ENCODE assay signal across 14 mouse cellular contexts in the genomic region with DNA sequence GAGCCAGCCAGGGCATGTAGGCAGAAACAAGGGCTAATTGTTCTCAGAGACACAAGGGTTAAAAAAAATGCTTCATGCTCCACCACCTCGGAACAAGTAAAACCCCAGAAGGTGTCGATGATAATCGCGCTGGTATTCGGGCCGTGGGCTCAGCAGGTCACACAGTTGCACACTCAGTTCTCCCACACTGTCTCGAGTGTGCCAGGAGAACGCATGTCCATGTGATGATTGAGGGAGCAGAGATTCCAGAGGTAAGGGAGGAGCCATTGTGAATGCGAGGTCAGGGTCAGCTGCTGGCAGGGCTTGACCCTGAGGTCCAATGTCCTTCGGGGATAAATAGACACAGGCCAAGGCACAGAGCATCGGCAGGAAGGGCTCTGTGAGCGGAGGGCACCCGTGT.
DNase-seq lines count a peak whose midpoint lies in the region; ATAC-seq and TF ChIP-seq lines count a peak whose summit lies in the region.
"Had no signal": no experiment of that assay in that cellular context is flagged by ENCODE, and none has a peak within 500 bp of the region (broad histone marks: within the 10 kb centered on the region; RNA-seq: fewer than 3 reads in every experiment).

No protein-coding gene starts in this region.

- DNase-seq in heart, embryonic 10.5 days (ENCODE audit: low spot score) = no peak
- peak; percentile 46 for DNase-seq in kidney, postnatal 0 days (ENCODE audit: low spot score)
- no peak for DNase-seq in kidney, adult 2 months
- DNase-seq in adrenal gland, postnatal 36 days = peak; percentile 40 to 60
- DNase-seq in embryo, embryonic 9.5 days (ENCODE audit: extremely low spot score) = peak; percentile 66
- DNase-seq in c-Kit-positive CD71-positive TER-119-positive erythroid progenitor cells, embryonic 14.5 days (ENCODE audit: low spot score) = no peak
- DNase-seq: cerebellum, postnatal 25 days; heart, postnatal 14 days; thymus, postnatal 14 days had no signal

- no peak for TF ChIP-seq CTCF in kidney, postnatal 0 days (IDR thresholded peaks at IDR 0.05; ENCODE audit: low read depth)
- TF ChIP-seq CTCF in kidney, adult 2 months (conservative IDR thresholded peaks at IDR 0.05; ENCODE audit: insufficient read depth, insufficient read length, low read depth, low read length) = no peak

- no peak overlapping the region for H3K4me3 ChIP-seq in heart, embryonic 10.5 days
- H3K4me3 ChIP-seq in heart, embryonic 12.5 days = no peak overlapping the region
- no peak overlapping the region for H3K4me3 ChIP-seq in kidney, postnatal 0 days (replicated peaks; ENCODE audit: low read depth, low read length)
- H3K4me3 ChIP-seq in kidney, adult 2 months (ENCODE audit: insufficient read depth, low read depth, low read length) = no peak overlapping the region
- H3K4me3 ChIP-seq: intestine, embryonic 15.5 days; limb, embryonic 15.5 days; megakaryocyte, embryonic 14.5 days had no signal

- no peak overlapping the region for H3K9ac ChIP-seq in heart, embryonic 12.5 days
- peak overlapping the region; percentile 14; the same call in 1 of the 2 replicates for H3K9ac ChIP-seq in kidney, postnatal 0 days (ENCODE audit: low read depth, low read length)
- H3K9ac ChIP-seq: intestine, embryonic 15.5 days; limb, embryonic 15.5 days had no signal

- TF ChIP-seq POLR2A in kidney, adult 2 months (IDR thresholded peaks at IDR 0.05; ENCODE audit: low read depth, low read length) = no peak

- H3K36me3 ChIP-seq in heart, embryonic 10.5 days = no peaks in the 10 kb centered on the region
- H3K36me3 ChIP-seq in heart, embryonic 12.5 days = no peaks in the 10 kb centered on the region
- no peaks in the 10 kb centered on the region for H3K36me3 ChIP-seq in kidney, postnatal 0 days (ENCODE audit: insufficient read depth, low read length)
- no peaks in the 10 kb centered on the region for H3K36me3 ChIP-seq in kidney, adult 2 months (ENCODE audit: control insufficient read depth, insufficient read depth, low read length)
- H3K36me3 ChIP-seq: intestine, embryonic 15.5 days; limb, embryonic 15.5 days had no signal

- no peak for ATAC-seq in heart, embryonic 12.5 days (ENCODE audit: insufficient number of reproducible peaks, low FRiP score)
- no peak; the same call in 1 of the 2 replicates for ATAC-seq in kidney, postnatal 0 days (replicated peaks; ENCODE audit: low FRiP score, low read depth)
- ATAC-seq: CD4-positive, CD25-positive, alpha-beta regulatory T cell, adult 4 months had no signal

- H3K27ac ChIP-seq in heart, embryonic 10.5 days = peak overlapping the region; percentile 82
- H3K27ac ChIP-seq in heart, embryonic 12.5 days (ENCODE audit: poor library complexity, severe bottlenecking) = no peak overlapping the region
- H3K27ac ChIP-seq in kidney, postnatal 0 days = peak overlapping the region; percentile 43
- no peak overlapping the region for H3K27ac ChIP-seq in kidney, adult 2 months (ENCODE audit: insufficient read depth, low read depth, low read length)
- H3K27ac ChIP-seq: limb, embryonic 15.5 days had no signal

- 33% methylated on average over 13 of the region's 13 CpGs for WGBS in heart, embryonic 10.5 days
- WGBS in heart, embryonic 12.5 days = 36% methylated on average over 13 of the region's 13 CpGs
- WGBS in kidney, postnatal 0 days = 16% methylated on average over 13 of the region's 13 CpGs
- 24% methylated on average over 13 of the region's 13 CpGs for WGBS in kidney, adult 2 months

- no peak overlapping the region for H3K4me2 ChIP-seq in heart, embryonic 12.5 days
- no peak overlapping the region for H3K4me2 ChIP-seq in kidney, postnatal 0 days (ENCODE audit: low read length)
- H3K4me2 ChIP-seq: limb, embryonic 15.5 days had no signal

- H3K4me1 ChIP-seq in heart, embryonic 10.5 days = peaks cover 39% of the 10 kb centered on the region
- H3K4me1 ChIP-seq in heart, embryonic 12.5 days (replicated peaks) = peaks cover 39% of the 10 kb centered on the region
- H3K4me1 ChIP-seq in kidney, postnatal 0 days (replicated peaks; ENCODE audit: insufficient read depth, low read length) = peaks cover 23% of the 10 kb centered on the region
- H3K4me1 ChIP-seq in kidney, adult 2 months (ENCODE audit: control insufficient read depth, insufficient read depth, low read length) = 0 out of 2 replicates have a peak, but pooled peaks cover 3% of the 10 kb centered on the region

- no peaks in the 10 kb centered on the region for H3K9me3 ChIP-seq in heart, embryonic 10.5 days
- H3K9me3 ChIP-seq in heart, embryonic 12.5 days (replicated peaks) = no peaks in the 10 kb centered on the region
- no peaks in the 10 kb centered on the region for H3K9me3 ChIP-seq in kidney, postnatal 0 days (replicated peaks; ENCODE audit: low read length)
- H3K9me3 ChIP-seq: intestine, embryonic 15.5 days; limb, embryonic 15.5 days; megakaryocyte, embryonic 14.5 days had no signal

- H3K27me3 ChIP-seq in heart, embryonic 10.5 days (ENCODE audit: insufficient read depth, poor library complexity, severe bottlenecking) = peaks cover 8% of the 10 kb centered on the region; the same call in 1 of the 2 replicates
- no peaks in the 10 kb centered on the region; the same call in 1 of the 2 replicates for H3K27me3 ChIP-seq in heart, embryonic 12.5 days (replicated peaks)
- no peaks in the 10 kb centered on the region for H3K27me3 ChIP-seq in kidney, postnatal 0 days (ENCODE audit: insufficient read depth, low read length)
- no peaks in the 10 kb centered on the region for H3K27me3 ChIP-seq in kidney, adult 2 months (replicated peaks; ENCODE audit: control insufficient read depth, insufficient read depth, low read length)
- H3K27me3 ChIP-seq: intestine, embryonic 15.5 days had no signal

Comparison
In these comparisons a context has a peak if more than half of its experiments do, and no peak if none do; other contexts are left out.
1. DNase-seq: peak in kidney, postnatal 0 days (single experiment), adrenal gland, postnatal 36 days (2 of 2) and embryo, embryonic 9.5 days (single experiment); none in heart, embryonic 10.5 days (single experiment), kidney, adult 2 months (single experiment) and c-Kit-positive CD71-positive TER-119-positive erythroid progenitor cells, embryonic 14.5 days (single experiment).
2. H3K27ac ChIP-seq: peak in heart, embryonic 10.5 days (single experiment) and kidney, postnatal 0 days (single experiment); none in heart, embryonic 12.5 days (single experiment) and kidney, adult 2 months (single experiment).